Mouse (Mus musculus) embryo, embryonic 11 days (tissue): Measurements from ENCODE around the gene Homer2.
A peak's percentile ranks its signal among the peaks of the same experiment; 100 is the strongest.

Experiments
- DNase-seq: peaks from one replicate; pipeline ENCODE4 v3.0.0-alpha.2; 2015

Gene Homer2

GRCm38 (mm10) chr7:81649270-81649669 lies 58.1 kb downstream of the Homer2 start:
- no peak for DNase-seq

- no peak for DNase-seq
Measured at GRCm38 (mm10) chr7:81647959-81648358, 59.4 kb downstream of the Homer2 start.

- DNase-seq = no peak
Measured at GRCm38 (mm10) chr7:81644551-81645235, 62.6 kb downstream of the Homer2 start.

GRCm38 (mm10) chr7:81641101-81641500 lies 66.2 kb downstream of the Homer2 start:
- DNase-seq = no peak

GRCm38 (mm10) chr7:81632586-81632985 lies 74.7 kb downstream of the Homer2 start:
- DNase-seq = no peak

GRCm38 (mm10) chr7:81631261-81631660 lies 76.1 kb downstream of the Homer2 start:
- no peak for DNase-seq

GRCm38 (mm10) chr7:81626460-81626859 lies 80.9 kb downstream of the Homer2 start:
- DNase-seq = peak; percentile 11

- no peak for DNase-seq
Measured at GRCm38 (mm10) chr7:81623767-81624166, 83.6 kb downstream of the Homer2 start.

- no peak for DNase-seq
Measured at GRCm38 (mm10) chr7:81622793-81623192, 84.5 kb downstream of the Homer2 start.

- DNase-seq = no peak
Measured at GRCm38 (mm10) chr7:81615031-81615430, 92.3 kb downstream of the Homer2 start.

- no peak for DNase-seq
Measured at GRCm38 (mm10) chr7:81612856-81613635, 94.3 kb downstream of the Homer2 start.

GRCm38 (mm10) chr7:81610125-81610524 lies 97.2 kb downstream of the Homer2 start:
- peak; percentile 36 for DNase-seq

GRCm38 (mm10) chr7:81606452-81606851 lies 100.9 kb downstream of the Homer2 start:
- no peak for DNase-seq

- no peak for DNase-seq
Measured at GRCm38 (mm10) chr7:81605489-81605888, 101.8 kb downstream of the Homer2 start.

GRCm38 (mm10) chr7:81604991-81605390 lies 102.3 kb downstream of the Homer2 start:
- no peak for DNase-seq

GRCm38 (mm10) chr7:81599379-81600280 lies 107.7 kb downstream of the Homer2 start:
- no peak for DNase-seq

GRCm38 (mm10) chr7:81597660-81598059 lies 109.7 kb downstream of the Homer2 start:
- DNase-seq = no peak

GRCm38 (mm10) chr7:81596086-81596485 lies 111.2 kb downstream of the Homer2 start:
- DNase-seq = no peak

GRCm38 (mm10) chr7:81595056-81595455 lies 112.3 kb downstream of the Homer2 start:
- no peak for DNase-seq

- DNase-seq = no peak
Measured at GRCm38 (mm10) chr7:81593387-81593786, 113.9 kb downstream of the Homer2 start.

- DNase-seq = no peak
Measured at GRCm38 (mm10) chr7:81592686-81593085, 114.6 kb downstream of the Homer2 start.

GRCm38 (mm10) chr7:81587238-81587637 lies 120.1 kb downstream of the Homer2 start:
- DNase-seq = no peak

GRCm38 (mm10) chr7:81585326-81585725 lies 122.0 kb downstream of the Homer2 start:
- DNase-seq = no peak
